Mouse (Mus musculus): ENCODE measurements around the gene Dennd6b.

The Dennd6b gene

DNA sequence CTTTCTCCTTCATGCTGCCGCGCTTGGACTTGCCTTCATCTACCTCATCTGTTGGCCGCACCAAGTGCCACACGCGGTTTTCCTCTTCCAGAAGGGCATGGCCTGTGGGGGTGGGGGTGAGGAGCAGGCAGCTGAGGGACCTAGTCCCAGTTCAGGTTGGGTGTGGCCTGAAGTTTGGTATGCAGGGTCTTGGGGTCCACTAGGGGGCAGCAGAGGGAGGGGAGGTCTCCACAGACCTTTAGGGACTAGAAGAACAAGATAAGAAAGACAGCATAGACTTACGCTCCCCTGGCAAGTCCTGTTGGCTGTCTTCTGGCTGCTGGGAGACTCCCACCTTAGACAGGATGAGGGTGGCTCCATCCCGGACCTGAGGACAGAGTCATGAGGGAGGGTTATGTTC is 38.3 kb downstream of the Dennd6b start:
- no peak for DNase-seq (ENCODE audit: low read depth, low spot score)

DNA sequence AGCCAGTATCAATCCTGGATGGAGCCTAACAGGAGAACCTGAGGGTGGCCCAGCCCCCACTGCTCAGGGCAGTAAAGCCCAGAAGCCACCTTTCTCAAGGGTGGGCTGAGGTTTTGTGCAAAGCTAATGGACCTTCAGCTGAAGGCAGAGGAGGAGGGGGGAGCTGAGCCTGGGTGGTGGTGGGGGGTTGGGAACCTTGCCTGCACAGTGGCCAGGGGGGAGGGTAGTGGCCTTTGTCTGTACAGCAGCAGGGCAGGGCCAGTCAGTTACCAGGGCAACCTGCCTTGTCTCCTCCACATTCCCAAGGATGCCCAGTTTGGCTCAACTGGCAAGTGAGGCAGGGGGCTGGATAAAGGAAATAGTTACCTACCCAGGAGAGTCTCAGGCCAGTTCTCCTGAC is 44.0 kb downstream of the Dennd6b start:
- no peak for DNase-seq (ENCODE audit: low read depth, low spot score)

DNA sequence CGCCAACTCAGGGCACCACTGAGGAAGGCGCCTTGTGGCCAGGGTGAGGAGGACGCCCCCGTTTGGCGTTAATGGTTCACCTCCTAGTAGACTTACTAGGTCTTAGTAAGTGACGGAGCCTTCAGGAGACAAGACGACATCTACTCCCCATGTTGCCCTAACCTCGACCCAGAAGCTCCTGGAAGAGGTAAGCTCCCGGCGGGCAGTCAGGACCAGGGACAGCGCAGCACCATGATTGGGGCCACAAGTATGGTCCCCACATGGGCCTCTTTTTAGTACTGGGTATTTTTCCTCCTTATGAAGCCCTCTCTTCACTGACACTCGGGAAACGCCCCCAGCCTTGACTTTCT is 46.3 kb downstream of the Dennd6b start:
- no peak for DNase-seq (ENCODE audit: low read depth, low spot score)

DNA sequence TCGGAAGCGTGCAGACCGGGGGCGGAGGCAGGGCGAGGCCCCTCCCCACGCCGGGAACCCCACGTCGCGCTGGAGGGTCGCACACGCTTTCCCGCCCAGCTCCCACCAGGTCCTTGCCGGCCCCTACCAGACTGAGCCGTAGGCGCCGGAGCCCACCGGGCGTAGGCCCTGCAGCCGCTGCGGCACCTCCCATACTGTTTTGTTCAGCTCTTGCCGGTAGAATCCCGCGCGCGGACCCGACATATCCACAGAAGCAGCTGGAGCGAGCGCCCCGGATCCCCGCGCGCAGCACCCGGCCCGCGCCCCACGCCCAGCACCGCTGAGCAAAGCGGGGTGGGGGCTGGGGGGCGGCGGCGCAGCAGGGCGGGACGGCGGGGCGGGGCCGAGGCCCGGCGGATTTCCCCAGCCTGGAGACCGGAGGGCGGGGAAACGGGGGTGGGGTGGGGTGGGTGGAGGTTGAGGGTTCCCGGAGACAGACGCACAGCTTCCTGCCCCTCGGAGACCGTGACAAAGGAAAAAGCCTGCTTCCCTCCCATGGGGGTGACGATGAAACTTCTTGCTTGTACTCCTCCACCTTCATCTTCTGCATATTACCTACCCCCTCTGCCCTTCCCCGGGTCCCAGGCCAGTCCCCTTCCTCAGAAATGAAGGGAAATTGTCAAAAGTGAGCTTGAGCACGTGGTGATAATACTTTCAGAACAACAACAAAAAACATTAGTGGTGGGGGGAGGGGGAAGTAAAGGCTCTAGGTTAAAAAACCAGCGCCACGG is 46.8 kb downstream of the Dennd6b start, which contains the start of gene Mapk11:
Gene Mapk11, minus strand, starts transcription at position 358 of the 770 bp plus-strand sequence.
- no peak for DNase-seq (ENCODE audit: low read depth, low spot score)

DNA sequence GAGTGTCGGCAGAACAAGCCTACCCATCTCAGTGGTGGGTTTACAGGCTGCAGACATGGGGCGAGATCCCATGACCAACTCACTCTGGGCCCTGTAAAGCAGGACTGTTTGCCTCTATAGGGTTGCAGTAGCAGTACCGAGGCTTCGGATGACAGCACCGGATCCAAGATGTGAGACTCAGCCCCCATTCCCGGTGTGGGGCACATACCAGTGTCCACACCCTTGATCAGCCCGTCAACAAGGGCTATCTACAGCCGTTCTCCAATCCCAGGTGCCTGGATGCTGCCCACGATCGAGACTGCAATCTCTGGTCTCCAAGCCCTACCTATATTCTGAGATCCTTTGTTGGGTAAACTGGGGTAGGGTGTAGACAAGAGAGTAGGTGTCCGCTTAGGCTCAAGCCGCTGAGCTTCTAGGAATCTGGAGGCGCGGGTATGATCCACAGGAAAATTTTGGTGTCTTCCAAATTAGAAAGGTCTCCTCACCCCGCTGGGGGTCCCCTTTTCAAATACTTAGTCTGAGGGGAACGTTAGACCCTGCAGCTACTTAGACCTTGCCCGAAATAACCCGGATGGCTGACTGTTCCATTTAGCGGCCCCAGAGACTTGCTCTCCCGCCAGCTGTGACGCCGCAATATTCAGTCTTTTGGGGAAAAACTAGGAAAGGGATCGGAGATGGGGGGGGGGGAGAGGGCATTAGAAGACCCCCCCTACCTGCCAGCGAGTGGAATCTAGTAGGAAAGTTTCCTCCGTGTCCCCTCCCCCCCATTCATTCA is 47.6 kb downstream of the Dennd6b start:
- DNase-seq (ENCODE audit: low read depth, low spot score) = no peak

DNA sequence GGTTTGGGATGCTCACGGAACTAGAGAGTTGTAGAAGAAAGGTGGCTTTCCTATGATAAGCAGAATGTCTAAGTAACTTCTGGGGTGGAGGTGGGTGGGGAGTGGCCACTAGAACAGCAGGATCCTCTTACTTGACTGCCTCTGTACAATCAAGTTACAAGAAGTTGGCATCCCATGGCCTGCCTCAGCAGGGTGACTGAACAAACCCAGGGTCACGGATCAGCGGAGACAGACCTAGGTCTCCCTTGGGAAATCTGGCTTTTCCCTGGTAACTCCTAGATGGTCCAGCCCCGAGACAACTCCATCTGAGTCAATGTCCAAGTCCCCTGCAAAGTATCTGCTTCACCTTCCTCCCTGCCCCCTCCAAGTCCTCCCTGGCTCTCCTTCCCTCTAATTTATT is 48.4 kb downstream of the Dennd6b start:
- no peak for DNase-seq (ENCODE audit: low read depth, low spot score)

DNA sequence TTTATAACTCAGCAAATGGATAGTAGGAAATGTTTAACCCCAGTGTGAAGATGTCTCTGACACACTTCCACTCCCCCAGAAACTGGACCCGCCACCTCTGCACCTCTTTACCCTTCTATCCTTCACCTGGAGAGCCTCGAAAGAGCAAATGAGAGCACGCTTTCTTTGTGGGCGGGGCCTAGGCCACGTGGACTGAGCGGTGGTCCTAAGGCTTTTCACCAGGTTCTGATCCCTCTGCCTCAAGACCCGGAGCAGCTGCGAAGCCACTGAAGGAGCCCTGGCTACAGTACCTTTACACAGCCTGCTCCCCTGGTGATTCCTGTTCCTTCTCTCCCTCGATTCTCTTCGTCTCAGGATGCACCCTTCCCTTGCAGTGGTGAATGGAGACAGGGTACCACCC is 48.8 kb downstream of the Dennd6b start:
- DNase-seq (ENCODE audit: low read depth, low spot score) = no peak

DNA sequence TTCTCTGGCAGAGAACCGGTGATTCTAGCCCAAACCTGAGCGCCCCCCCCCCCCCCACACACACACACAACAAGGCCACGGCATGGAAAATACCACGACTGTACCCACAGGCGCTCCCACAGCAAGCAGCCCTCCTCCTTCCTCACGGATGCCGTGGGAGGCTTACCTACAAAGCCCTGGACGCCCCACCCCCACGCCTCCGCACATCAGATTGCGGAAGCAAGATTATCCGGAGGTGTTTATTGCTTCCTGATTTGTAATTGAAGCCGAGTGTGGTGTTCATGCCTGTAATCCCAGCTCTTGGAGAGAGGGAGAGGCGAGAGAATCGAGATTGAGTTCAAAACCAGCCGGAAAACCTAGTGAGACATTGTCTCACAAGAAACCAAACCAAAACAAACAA is 49.3 kb downstream of the Dennd6b start:
- no peak for DNase-seq (ENCODE audit: low read depth, low spot score)

DNA sequence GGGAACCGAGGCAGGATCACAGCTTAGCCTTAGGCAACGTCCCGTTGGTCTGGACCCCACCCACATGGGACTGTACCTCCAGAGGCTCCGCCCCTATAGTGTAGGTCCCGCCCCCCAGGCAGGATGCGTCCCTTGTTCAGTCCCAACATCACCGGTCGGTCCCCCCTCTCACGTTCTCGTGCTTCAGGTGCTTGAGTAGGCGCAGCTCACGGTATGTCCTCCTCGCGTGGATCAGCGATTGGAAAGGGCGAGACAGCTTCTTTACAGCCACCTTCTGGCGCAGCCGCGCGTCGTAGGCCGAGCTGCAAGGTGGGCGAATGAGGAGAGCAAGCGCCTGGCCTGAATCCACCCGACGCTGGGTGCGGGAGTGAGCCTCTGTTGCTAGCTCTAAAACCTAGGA is 49.8 kb downstream of the Dennd6b start:
- no peak for DNase-seq (ENCODE audit: low read depth, low spot score)

DNA sequence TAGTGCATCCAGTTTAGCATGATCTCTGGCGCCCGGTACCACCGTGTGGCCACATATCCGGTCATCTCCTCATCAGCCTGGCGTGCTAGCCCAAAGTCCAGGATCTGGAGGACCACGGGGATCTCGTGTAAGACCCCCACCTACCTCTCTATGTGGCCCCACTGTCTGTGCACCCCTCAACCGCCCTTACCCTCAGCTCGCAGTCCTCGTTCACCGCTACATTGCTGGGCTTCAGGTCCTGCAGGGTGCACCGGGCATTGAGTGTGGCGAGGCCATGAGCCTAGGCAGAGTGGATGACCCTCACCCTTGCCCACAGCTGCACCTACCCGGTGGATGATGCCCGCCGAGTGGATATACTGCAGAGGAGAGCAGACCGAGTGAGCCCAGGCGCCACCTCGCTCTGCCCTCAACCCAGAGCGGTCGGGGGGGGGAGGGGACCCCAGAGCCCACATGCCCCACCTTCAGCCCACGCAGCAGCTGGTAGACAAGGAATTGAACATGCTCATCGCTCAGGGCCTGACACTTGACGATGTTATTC is 50.4 kb downstream of the Dennd6b start:
- DNase-seq (ENCODE audit: low read depth, low spot score) = no peak

DNA sequence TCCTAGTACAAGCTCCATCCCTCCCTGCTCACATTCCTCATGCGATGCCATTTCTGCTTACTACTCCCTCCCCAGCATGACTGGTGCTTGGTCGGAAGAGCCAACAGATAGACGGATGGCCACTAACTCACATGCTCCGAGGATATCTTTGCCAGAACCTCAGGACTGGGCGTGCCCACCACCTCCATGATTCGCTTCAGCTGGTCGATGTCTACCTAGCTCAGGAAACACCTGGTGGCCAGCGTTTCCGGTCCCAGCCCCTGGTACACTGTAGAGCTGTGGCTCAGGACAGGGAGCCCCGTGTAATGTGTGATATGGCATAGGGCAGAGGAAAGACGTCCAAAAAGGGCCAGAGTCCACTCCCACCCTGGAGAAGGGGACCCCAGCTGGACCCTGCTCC is 51.3 kb downstream of the Dennd6b start:
- no peak for DNase-seq (ENCODE audit: low read depth, low spot score)

DNA sequence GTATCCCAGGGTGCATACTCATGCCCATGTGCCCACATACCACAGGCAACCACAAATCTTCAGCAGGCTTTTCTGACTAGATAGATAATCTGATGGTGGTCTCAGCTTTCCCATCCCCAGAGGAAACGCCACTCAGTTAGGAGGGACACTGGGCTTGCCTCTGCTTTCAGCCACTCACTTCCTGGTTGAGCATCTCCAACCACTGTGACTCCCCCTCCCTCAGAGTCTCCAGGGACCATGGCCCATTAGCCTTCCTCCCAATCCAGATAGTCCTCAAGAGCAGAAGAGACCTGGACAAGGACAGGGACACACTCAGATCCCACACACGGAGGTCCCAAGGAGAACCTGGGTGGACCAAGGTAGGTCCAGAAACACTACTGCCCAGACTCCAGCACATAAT is 53.2 kb downstream of the Dennd6b start:
- DNase-seq (ENCODE audit: low read depth, low spot score) = no peak

DNA sequence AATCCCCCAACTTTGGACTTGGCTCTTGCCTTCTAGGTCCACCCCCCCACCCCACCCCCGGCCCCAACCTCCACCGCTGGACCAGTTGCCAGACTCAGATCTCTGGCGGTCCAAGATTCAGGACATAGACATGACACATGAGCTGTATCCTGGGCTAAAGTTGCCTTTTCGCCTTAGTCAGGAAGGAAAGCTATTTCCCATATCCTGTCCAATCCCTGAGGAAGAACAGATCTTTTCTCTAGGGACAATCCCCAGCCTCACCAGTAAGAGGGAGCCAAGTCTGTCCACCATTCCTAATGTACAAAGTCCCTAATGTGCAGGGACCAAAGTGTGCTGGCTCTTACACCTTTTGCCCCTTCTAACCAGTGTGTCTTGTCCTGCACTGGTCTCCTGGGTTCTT is 54.4 kb downstream of the Dennd6b start:
- DNase-seq (ENCODE audit: low read depth, low spot score) = no peak

DNA sequence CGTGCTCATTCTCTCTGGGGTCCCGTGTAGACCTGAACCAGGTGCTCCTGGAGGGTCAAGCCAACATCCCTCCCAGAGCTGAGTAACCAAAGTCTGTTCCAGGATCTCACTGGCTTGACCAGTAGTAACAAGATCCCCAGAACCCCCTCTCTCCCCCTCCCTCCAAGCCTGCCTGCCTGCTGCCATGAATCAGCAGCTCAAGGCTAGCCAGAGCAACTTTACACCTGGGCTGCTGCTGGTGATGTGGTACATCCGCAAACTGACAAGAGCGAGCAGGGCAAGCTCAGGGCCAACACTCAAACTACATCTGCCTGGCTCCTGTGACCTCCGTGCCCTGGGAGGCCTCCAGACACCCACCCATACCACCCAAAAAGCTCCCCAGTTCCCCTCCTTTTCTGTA is 54.9 kb downstream of the Dennd6b start:
- DNase-seq (ENCODE audit: low read depth, low spot score) = no peak

DNA sequence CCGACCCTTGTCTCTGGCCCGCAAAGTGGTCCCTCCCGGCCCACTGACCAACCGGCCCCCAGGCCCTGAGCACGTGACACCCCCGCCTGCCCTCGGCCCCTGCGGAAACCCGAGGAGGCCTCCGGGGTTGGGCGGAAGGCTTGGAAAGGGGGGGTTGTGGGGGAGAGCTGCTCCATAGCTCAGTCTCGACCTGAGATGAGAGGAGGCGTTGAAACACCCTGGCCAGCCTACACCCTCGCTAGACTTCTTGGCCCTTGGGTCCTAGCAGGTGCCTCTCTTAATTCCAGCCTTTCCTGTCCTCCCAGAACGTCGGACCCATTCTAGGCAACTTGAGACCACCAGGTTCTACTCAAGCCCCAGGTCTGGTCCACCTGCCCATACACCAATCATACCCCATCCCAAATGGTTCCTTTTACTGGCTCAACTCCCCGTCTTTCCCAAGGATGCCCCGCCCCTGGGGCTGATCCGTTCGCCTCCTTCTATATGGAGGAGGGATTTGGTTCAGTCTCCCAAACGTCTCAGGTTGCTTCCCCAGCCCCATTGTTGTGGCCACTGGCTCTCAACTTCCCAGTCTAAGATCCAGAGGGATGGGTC is 55.5 kb downstream of the Dennd6b start, which contains the start of gene Mapk12:
Gene Mapk12, minus strand, starts transcription at position 45 of the 594 bp plus-strand sequence.
- no peak for DNase-seq (ENCODE audit: low read depth, low spot score)

DNA sequence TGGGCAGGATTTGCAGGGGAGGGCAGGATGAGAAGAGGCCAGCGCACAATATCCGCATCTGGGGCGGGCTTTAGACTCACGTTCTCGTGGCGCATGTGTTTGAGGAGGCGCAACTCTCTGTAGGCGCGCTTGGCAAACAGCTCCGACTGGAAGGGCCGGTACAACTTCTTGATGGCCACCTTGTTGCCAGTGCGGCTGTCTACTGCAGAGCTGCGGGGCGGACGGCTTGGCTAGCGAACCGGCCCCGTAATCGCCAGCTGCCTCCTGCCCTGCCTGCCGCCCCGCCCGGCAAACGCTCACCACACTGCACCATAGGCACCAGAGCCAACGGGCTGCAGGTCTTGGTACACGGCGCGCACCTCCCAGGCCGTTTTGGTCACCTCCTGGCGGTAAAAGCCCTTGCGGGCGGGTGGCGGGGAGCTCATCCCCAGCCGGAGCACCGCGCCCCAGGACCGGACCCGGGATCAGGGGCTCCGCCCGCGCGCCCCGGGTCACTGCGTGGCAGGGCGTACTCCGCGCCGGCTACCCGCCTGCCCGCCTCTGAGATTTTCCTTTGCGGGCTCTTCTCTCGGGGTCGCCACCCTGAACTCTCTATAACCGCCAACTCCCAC is 56.1 kb downstream of the Dennd6b start:
- no peak for DNase-seq (ENCODE audit: low read depth, low spot score)

DNA sequence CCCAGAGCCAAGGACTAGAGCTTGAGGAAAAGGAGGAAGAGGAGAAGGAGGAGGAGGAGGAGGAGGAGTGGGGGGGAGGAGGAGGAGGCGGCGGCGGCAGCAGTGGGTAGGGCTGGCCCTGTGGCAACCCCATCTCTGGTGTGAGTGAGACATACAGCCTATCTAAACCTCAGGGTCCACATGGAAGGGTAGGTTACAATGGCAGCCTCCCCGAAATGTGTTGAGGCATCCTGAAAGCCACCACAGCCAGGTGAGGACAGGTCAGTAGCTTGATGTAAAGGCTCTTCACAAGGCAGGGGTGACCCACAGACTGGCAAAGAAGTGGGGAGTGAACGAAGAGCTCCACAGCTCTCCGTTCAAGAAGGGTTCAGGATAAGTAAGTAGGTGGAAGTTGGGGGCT is 57.8 kb downstream of the Dennd6b start:
- no peak for DNase-seq (ENCODE audit: low read depth, low spot score)

DNA sequence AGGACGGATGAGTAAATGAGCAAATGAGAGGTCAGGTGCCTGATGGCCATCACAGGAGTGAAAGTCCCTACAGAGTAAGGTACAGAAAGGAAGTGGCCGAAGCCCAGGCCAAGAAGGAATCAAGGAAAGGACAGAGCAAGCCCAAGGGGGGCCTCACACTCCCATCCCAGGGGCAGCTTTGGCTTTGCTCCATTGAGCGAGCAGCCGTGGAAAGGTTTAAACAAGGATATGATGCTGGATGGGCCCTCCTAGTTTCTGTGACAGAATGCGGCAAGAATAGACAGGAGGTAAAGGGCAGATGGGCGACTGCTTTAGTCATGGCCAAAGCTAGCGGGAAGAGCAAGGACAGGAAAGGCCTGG is 58.3 kb downstream of the Dennd6b start:
- DNase-seq (ENCODE audit: low read depth, low spot score) = no peak

DNA sequence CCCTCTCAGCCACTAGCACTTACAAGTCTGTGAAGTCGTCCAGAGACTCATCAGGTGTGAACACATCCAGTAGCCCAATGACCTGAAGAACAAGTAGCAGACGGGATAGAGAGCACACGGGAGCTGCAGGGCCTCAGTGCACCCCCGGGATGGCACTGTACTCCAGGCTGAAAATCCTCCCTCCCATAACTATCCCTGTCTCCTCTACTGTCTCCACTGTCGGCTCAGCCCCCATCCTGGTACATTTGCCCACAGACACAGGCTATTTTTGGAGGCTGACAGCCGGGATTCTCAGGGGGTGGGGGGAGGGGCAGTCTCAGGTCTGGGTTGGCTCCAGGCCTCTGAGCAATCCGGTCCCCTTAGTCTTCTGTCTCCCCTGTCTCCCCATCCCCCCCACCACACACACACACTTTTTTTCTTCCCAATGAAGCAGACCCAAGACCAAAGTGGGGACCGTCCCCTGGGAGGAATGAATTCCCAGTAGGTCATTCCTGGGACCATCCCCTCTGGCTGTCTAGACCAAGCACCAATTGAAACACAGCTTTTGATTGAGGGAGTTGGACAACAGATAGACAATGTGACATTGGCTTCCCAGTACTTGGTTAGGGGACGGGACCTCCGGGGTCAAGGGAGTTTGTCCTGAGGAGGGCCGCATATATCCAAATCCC is 58.8 kb downstream of the Dennd6b start:
- no peak for DNase-seq (ENCODE audit: low read depth, low spot score)

DNA sequence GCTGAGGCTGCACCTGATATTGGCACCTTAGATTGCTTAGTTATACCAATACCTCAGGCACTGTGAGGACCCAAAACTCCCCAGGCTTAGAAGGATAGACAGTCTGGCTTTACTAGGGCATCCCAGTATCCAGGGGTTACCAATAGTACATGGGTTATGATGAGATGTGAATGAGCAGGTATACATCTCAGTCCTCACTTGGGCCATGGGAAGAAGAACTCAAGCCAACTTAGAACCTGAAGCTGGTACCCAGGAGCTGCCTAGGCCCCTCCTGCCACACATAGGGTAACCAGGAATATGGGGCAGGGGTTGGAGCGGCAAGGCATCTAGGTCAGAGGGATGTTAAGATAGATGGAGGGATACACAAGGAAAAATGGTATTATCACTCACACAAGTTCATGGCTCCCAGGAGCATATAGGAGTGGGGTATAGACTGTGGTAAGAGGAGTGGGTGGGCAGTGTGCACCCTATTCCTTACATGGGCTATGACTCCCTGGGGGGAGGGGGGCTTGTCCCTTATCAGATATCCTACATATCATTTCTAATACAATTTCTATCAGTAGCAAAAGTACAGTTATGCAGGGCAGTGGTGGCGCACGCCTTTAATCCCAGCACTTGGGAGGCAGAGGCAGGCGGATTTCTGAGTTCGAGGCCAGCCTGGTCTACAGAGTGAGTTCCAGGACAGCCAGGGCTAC is 59.7 kb downstream of the Dennd6b start:
- no peak for DNase-seq (ENCODE audit: low read depth, low spot score)
